Mouse (Mus musculus) CD4-positive naive resting alpha-beta T cell, adult 76 days (primary cell): ENCODE results near the gene Cox14. TPM values are rescaled to one million over a fixed set of nuclear protein-coding genes. Genes with fewer than 3 reads are reported as not detected.

ENCODE experiments used
- total RNA-seq: library from RNA; stranded (reverse); gene quantifications from one replicate; pipeline ENCODE4 v1.2.4, GENCODE M21; 2023

Cox14 gene
- total RNA-seq = 53.3 TPM

GRCm38 (mm10) chr15:99725341-99726155, at the start of gene Cox14:
Cox14 (plus strand) TSS chr15:99725618.

GRCm38 (mm10) chr15:99701999-99702900, 23.2 kb upstream of the Cox14 start, which contains the start of gene Smarcd1:
Smarcd1 (plus strand) TSS chr15:99702129.

GRCm38 (mm10) chr15:99705440-99706048, 19.9 kb upstream of the Cox14 start, which contains the start of gene Gm17349:
Gm17349 (minus strand) TSS chr15:99705490.

GRCm38 (mm10) chr15:99717386-99718334, 7.8 kb upstream of the Cox14 start, which contains the start of gene Gpd1:
Gpd1 (plus strand) TSS chr15:99717515.

GRCm38 (mm10) chr15:99772881-99772924, 47.3 kb downstream of the Cox14 start, which contains the start of gene Cers5:
Cers5 (minus strand) TSS chr15:99772885.

Other genes starting within 250 kb of the Cox14 start
- gene Faim2, start 197.5 kb upstream of the Cox14 start, total RNA-seq = not detected
- gene Aqp2, start 146.6 kb upstream of the Cox14 start, total RNA-seq = not detected
- gene Aqp5, start 134.8 kb upstream of the Cox14 start, total RNA-seq = not detected
- not detected for gene Aqp6, start 124.2 kb upstream of the Cox14 start, total RNA-seq
- gene Racgap1, start 74.0 kb upstream of the Cox14 start, total RNA-seq = 6.7 TPM
- gene Asic1, start 55.2 kb upstream of the Cox14 start, total RNA-seq = not detected
- 64.2 TPM for gene Smarcd1, start 23.5 kb upstream of the Cox14 start, total RNA-seq
- gene Gm17349, start 20.1 kb upstream of the Cox14 start, total RNA-seq = 2.6 TPM
- gene Gpd1, start 8.1 kb upstream of the Cox14 start, total RNA-seq = 1.3 TPM
- 62.7 TPM for gene Cers5, start 47.3 kb downstream of the Cox14 start, total RNA-seq
- gene Lima1, start 149.8 kb downstream of the Cox14 start, total RNA-seq = 0.59 TPM
- gene Fam186a, start 241.4 kb downstream of the Cox14 start, total RNA-seq = not detected
- gene Larp4, start 244.4 kb downstream of the Cox14 start, total RNA-seq = 63.7 TPM